Mouse (Mus musculus): Measurements from ENCODE around the gene Blvrb. TPM values are rescaled to one million over a fixed set of nuclear protein-coding genes. Genes with fewer than 3 reads are reported as not detected.

Blvrb gene
- polyA plus RNA-seq, 1 experiment from 2014 or later = 35.4 TPM

- Histone ChIP-seq H3K9me3 (ENCODE audit: control insufficient read depth, low read length) (no peaks in the 10 kb centered on the region), H3K27me3 (ENCODE audit: control insufficient read depth, insufficient read depth, low read length) (no peaks in the 10 kb centered on the region), H3K4me1 (replicated peaks; ENCODE audit: control insufficient read depth, insufficient read depth, low read length) (no peaks in the 10 kb centered on the region), H3K36me3 (ENCODE audit: control insufficient read depth, insufficient read depth, low read length) (no peaks in the 10 kb centered on the region), H3K9ac (ENCODE audit: low read depth, low read length) (no peak overlapping the region), H3K4me3 (ENCODE audit: low read depth, low read length) (no peak overlapping the region), H3K27ac (ENCODE audit: low read depth, low read length) (no peak overlapping the region), H3K4me2 (replicated peaks; ENCODE audit: low read depth, low read length) (no peak overlapping the region)
- DNase-seq (ENCODE audit: low spot score) (no peak), ATAC-seq (ENCODE audit: low FRiP score) (no peak)
- WGBS = 90% methylated on average over 4 of the region's 4 CpGs
Observed at GRCm38 (mm10) chr7:27458614-27459013, 10.8 kb downstream of the Blvrb start.

GRCm38 (mm10) chr7:27459640-27460039, 11.9 kb downstream of the Blvrb start:
- H3K9me3 ChIP-seq (ENCODE audit: control insufficient read depth, low read length) = no peaks in the 10 kb centered on the region
- H3K36me3 ChIP-seq (ENCODE audit: control insufficient read depth, insufficient read depth, low read length) = no peaks in the 10 kb centered on the region
- ATAC-seq (ENCODE audit: low FRiP score) (no peak), DNase-seq (ENCODE audit: low spot score) (no peak)
- WGBS = 93% methylated on average over 5 of the region's 5 CpGs
- H3K4me3 ChIP-seq (ENCODE audit: low read depth, low read length) = no peak overlapping the region
- H3K9ac ChIP-seq (ENCODE audit: low read depth, low read length) = no peak overlapping the region
- H3K27ac ChIP-seq (ENCODE audit: low read depth, low read length) = no peak overlapping the region
- no peaks in the 10 kb centered on the region for H3K4me1 ChIP-seq (replicated peaks; ENCODE audit: control insufficient read depth, insufficient read depth, low read length)
- no peaks in the 10 kb centered on the region for H3K27me3 ChIP-seq (ENCODE audit: control insufficient read depth, insufficient read depth, low read length)
- H3K4me2 ChIP-seq (replicated peaks; ENCODE audit: low read depth, low read length) = no peak overlapping the region

- WGBS = 81% methylated on average over 6 of the region's 6 CpGs
Observed at GRCm38 (mm10) chr7:27460477-27460876, 12.7 kb downstream of the Blvrb start.

GRCm38 (mm10) chr7:27467648-27468047, 19.9 kb downstream of the Blvrb start:
- peaks cover 2% of the 10 kb centered on the region; the same call in 1 of the 2 replicates for H3K4me1 ChIP-seq (replicated peaks; ENCODE audit: control insufficient read depth, insufficient read depth, low read length)
- 58% methylated on average over 4 of the region's 4 CpGs for WGBS
- no peak for ATAC-seq (ENCODE audit: low FRiP score)

More at GRCm38 (mm10) chr7:27460477-27460876, 12.7 kb downstream of the Blvrb start:
- Histone ChIP-seq H3K4me2 (replicated peaks; ENCODE audit: low read depth, low read length) (no peak overlapping the region), H3K9ac (ENCODE audit: low read depth, low read length) (no peak overlapping the region), H3K4me3 (ENCODE audit: low read depth, low read length) (no peak overlapping the region), H3K4me1 (replicated peaks; ENCODE audit: control insufficient read depth, insufficient read depth, low read length) (no peaks in the 10 kb centered on the region), H3K9me3 (ENCODE audit: control insufficient read depth, low read length) (no peaks in the 10 kb centered on the region), H3K27me3 (ENCODE audit: control insufficient read depth, insufficient read depth, low read length) (no peaks in the 10 kb centered on the region), H3K27ac (ENCODE audit: low read depth, low read length) (no peak overlapping the region), H3K36me3 (ENCODE audit: control insufficient read depth, insufficient read depth, low read length) (no peaks in the 10 kb centered on the region)
- ATAC-seq (ENCODE audit: low FRiP score) = no peak
- no peak for DNase-seq (ENCODE audit: low spot score)

GRCm38 (mm10) chr7:27471390-27472120, 23.8 kb downstream of the Blvrb start:
- Histone ChIP-seq H3K9ac (ENCODE audit: low read depth, low read length) (no peak overlapping the region), H3K4me2 (replicated peaks; ENCODE audit: low read depth, low read length) (no peak overlapping the region), H3K27me3 (ENCODE audit: control insufficient read depth, insufficient read depth, low read length) (no peaks in the 10 kb centered on the region), H3K4me3 (ENCODE audit: low read depth, low read length) (no peak overlapping the region), H3K4me1 (replicated peaks; ENCODE audit: control insufficient read depth, insufficient read depth, low read length) (peaks cover 2% of the 10 kb centered on the region; the same call in 1 of the 2 replicates), H3K9me3 (ENCODE audit: control insufficient read depth, low read length) (no peaks in the 10 kb centered on the region), H3K36me3 (ENCODE audit: control insufficient read depth, insufficient read depth, low read length) (no peaks in the 10 kb centered on the region), H3K27ac (ENCODE audit: low read depth, low read length) (no peak overlapping the region)
- ATAC-seq (ENCODE audit: low FRiP score) (no peak), DNase-seq (ENCODE audit: low spot score) (no peak)
- WGBS = 89% methylated on average over 11 of the region's 11 CpGs

More at GRCm38 (mm10) chr7:27467648-27468047, 19.9 kb downstream of the Blvrb start:
- H3K4me2 ChIP-seq (replicated peaks; ENCODE audit: low read depth, low read length) = no peak overlapping the region
- no peak overlapping the region for H3K27ac ChIP-seq (ENCODE audit: low read depth, low read length)
- H3K9ac ChIP-seq (ENCODE audit: low read depth, low read length) = no peak overlapping the region
- no peaks in the 10 kb centered on the region for H3K36me3 ChIP-seq (ENCODE audit: control insufficient read depth, insufficient read depth, low read length)
- H3K9me3 ChIP-seq (ENCODE audit: control insufficient read depth, low read length) = no peaks in the 10 kb centered on the region
- no peak for DNase-seq (ENCODE audit: low spot score)
- no peaks in the 10 kb centered on the region for H3K27me3 ChIP-seq (ENCODE audit: control insufficient read depth, insufficient read depth, low read length)
- H3K4me3 ChIP-seq (ENCODE audit: low read depth, low read length) = no peak overlapping the region

- Histone ChIP-seq H3K27me3 (ENCODE audit: control insufficient read depth, insufficient read depth, low read length) (no peaks in the 10 kb centered on the region), H3K36me3 (ENCODE audit: control insufficient read depth, insufficient read depth, low read length) (no peaks in the 10 kb centered on the region), H3K9ac (ENCODE audit: low read depth, low read length) (peak overlapping the region; percentile 27; the same call in 1 of the 2 replicates), H3K27ac (ENCODE audit: low read depth, low read length) (no peak overlapping the region; the same call in 1 of the 2 replicates), H3K4me1 (replicated peaks; ENCODE audit: control insufficient read depth, insufficient read depth, low read length) (peaks cover 2% of the 10 kb centered on the region; the same call in 1 of the 2 replicates), H3K9me3 (ENCODE audit: control insufficient read depth, low read length) (no peaks in the 10 kb centered on the region), H3K4me3 (ENCODE audit: low read depth, low read length) (peak overlapping the region; percentile 74; the same call in 1 of the 2 replicates), H3K4me2 (replicated peaks; ENCODE audit: low read depth, low read length) (peak overlapping the region; percentile 78)
- DNase-seq (ENCODE audit: low spot score) = no peak
- no peak for ATAC-seq (ENCODE audit: low FRiP score)
- WGBS = 46% methylated on average over 7 of the region's 7 CpGs
Observed at GRCm38 (mm10) chr7:27472596-27472995, 24.8 kb downstream of the Blvrb start.

- DNase-seq (ENCODE audit: low spot score) (peak; percentile 98), ATAC-seq (ENCODE audit: low FRiP score) (peak; percentile 95)
- Histone ChIP-seq H3K4me2 (replicated peaks; ENCODE audit: low read depth, low read length) (peak within 1 kb of the TSS; percentile 78), H3K4me3 (ENCODE audit: low read depth, low read length) (peak within 1 kb of the TSS; percentile 74), H3K9ac (ENCODE audit: low read depth, low read length) (peak within 1 kb of the TSS; percentile 64), H3K4me1 (replicated peaks; ENCODE audit: control insufficient read depth, insufficient read depth, low read length) (peaks cover 2% of the 10 kb centered on the region; the same call in 1 of the 2 replicates), H3K9me3 (ENCODE audit: control insufficient read depth, low read length) (no peaks in the 10 kb centered on the region), H3K27ac (ENCODE audit: low read depth, low read length) (peak within 1 kb of the TSS; percentile 88), H3K36me3 (ENCODE audit: control insufficient read depth, insufficient read depth, low read length) (no peaks in the 10 kb centered on the region), H3K27me3 (ENCODE audit: control insufficient read depth, insufficient read depth, low read length) (no peaks in the 10 kb centered on the region)
- 1% methylated on average over 36 of the region's 36 CpGs for WGBS
Observed at GRCm38 (mm10) chr7:27473156-27473834, 25.5 kb downstream of the Blvrb start, which contains the start of gene Sertad3. TSS of gene Sertad3 (plus strand) at chr7:27473768.

- WGBS = under 1% methylated on average over 34 of the region's 34 CpGs
- no peaks in the 10 kb centered on the region for H3K27me3 ChIP-seq (ENCODE audit: control insufficient read depth, insufficient read depth, low read length)
- H3K9ac ChIP-seq (ENCODE audit: low read depth, low read length) = peak overlapping the region; percentile 64
- DNase-seq (ENCODE audit: low spot score) = no peak
- no peaks in the 10 kb centered on the region for H3K36me3 ChIP-seq (ENCODE audit: control insufficient read depth, insufficient read depth, low read length)
- no peaks in the 10 kb centered on the region for H3K9me3 ChIP-seq (ENCODE audit: control insufficient read depth, low read length)
- H3K27ac ChIP-seq (ENCODE audit: low read depth, low read length) = peak overlapping the region; percentile 88
- H3K4me1 ChIP-seq (replicated peaks; ENCODE audit: control insufficient read depth, insufficient read depth, low read length) = peaks cover 2% of the 10 kb centered on the region; the same call in 1 of the 2 replicates
- no peak for ATAC-seq (ENCODE audit: low FRiP score)
- peak overlapping the region; percentile 78 for H3K4me2 ChIP-seq (replicated peaks; ENCODE audit: low read depth, low read length)
- peak overlapping the region; percentile 74 for H3K4me3 ChIP-seq (ENCODE audit: low read depth, low read length)
Observed at GRCm38 (mm10) chr7:27473835-27474489, 26.2 kb downstream of the Blvrb start.

All from hindbrain, embryonic 11.5 days (tissue).